Mouse (Mus musculus) CH12.LX (cell line): ENCODE results near the gene Gm20388. TPM values are rescaled to one million over a fixed set of nuclear protein-coding genes. Genes with fewer than 3 reads are reported as not detected.

Source experiments
- DNase-seq: peaks from one replicate; pipeline ENCODE4 v3.0.0-alpha.2; 2013; ENCODE audit errors: extremely low read depth
- H3K27ac ChIP-seq: 2 replicates; pipeline ENCODE4 v1.5.1; 2012; ENCODE audit warnings: low read depth, mild to moderate bottlenecking, control low read depth, moderate library complexity; ENCODE audit not compliant: insufficient read depth
- H3K27me3 ChIP-seq: replicated peaks from 2 replicates; pipeline ENCODE3; 2012; ENCODE audit warnings: inconsistent platforms
- H3K36me3 ChIP-seq, 2 experiments: replicated peaks in 1 of 2; 2 replicates each; pipeline versions ENCODE3 to v1.6.1; 2012; ENCODE audit warnings: inconsistent platforms in 1 of 2, low read length in 1 of 2, mild to moderate bottlenecking in 1 of 2, mixed read lengths in 1 of 2, moderate library complexity in 1 of 2; ENCODE audit not compliant: control insufficient read depth in 1 of 2, insufficient read depth in 1 of 2
- H3K4me1 ChIP-seq, 2 experiments: 2 replicates each; pipeline ENCODE4 v1.6.1; 2012; ENCODE audit warnings: inconsistent platforms in 1 of 2, moderate library complexity in 1 of 2; ENCODE audit not compliant: insufficient read depth in 2 of 2, control insufficient read depth in 1 of 2
- H3K4me2 ChIP-seq: 2 replicates; pipeline ENCODE4 v1.6.1; 2012; ENCODE audit warnings: low read depth, mild to moderate bottlenecking, control low read depth; ENCODE audit not compliant: poor library complexity, insufficient read depth, severe bottlenecking
- H3K4me3 ChIP-seq, 3 experiments: fragments of 150-350 bp in 1 of 3; sonication (generic) in 1 of 3; replicated peaks in 1 of 3; 2 replicates each; pipeline versions ENCODE3 to v1.5.1; 2011 to 2012; ENCODE audit warnings: low read depth in 2 of 3, low read length in 2 of 3, mild to moderate bottlenecking in 2 of 3, moderate library complexity in 2 of 3, control low read depth in 1 of 3, improper control_type of control experiment in 1 of 3, inconsistent platforms in 1 of 3, mixed read lengths in 1 of 3; ENCODE audit not compliant: poor library complexity in 1 of 3
- H3K79me2 ChIP-seq: replicated peaks from 2 replicates; pipeline ENCODE4 v1.6.1; 2012; ENCODE audit warnings: mild to moderate bottlenecking, moderate library complexity; ENCODE audit not compliant: control insufficient read depth, poor library complexity, insufficient read depth, severe bottlenecking; ENCODE audit errors: extremely low read depth
- H3K9ac ChIP-seq: 2 replicates; pipeline ENCODE4 v1.6.1; 2012; ENCODE audit warnings: low read depth, mild to moderate bottlenecking, control low read depth, moderate library complexity; ENCODE audit not compliant: insufficient read depth
- H3K9me3 ChIP-seq: replicated peaks from 2 replicates; pipeline ENCODE3; 2012; ENCODE audit warnings: low read length, inconsistent platforms, mixed read lengths
- CHD2 ChIP-seq: IDR thresholded peaks from 2 replicates; pipeline ENCODE4 v1.6.1; 2011; ENCODE audit warnings: low read length, improper control_type of control experiment
- CTCF ChIP-seq, 2 experiments: IDR thresholded peaks in 1 of 2; conservative IDR thresholded peaks in 1 of 2; 2 replicates each; pipeline ENCODE4 v1.5.1; 2011 to 2012; ENCODE audit warnings: low read depth in 2 of 2, low read length in 2 of 2, improper control_type of control experiment in 1 of 2, inconsistent platforms in 1 of 2, mild to moderate bottlenecking in 1 of 2, moderate library complexity in 1 of 2
- MAFK ChIP-seq: IDR thresholded peaks from 2 replicates; pipeline ENCODE4 v1.6.1; 2011; ENCODE audit warnings: low read length, improper control_type of control experiment; ENCODE audit not compliant: insufficient replicate concordance
- MXI1 ChIP-seq: IDR thresholded peaks from 2 replicates; pipeline ENCODE4 v1.6.1; 2011; ENCODE audit warnings: mild to moderate bottlenecking, low read depth, low read length, improper control_type of control experiment
- MYC ChIP-seq: IDR thresholded peaks from 2 replicates; pipeline ENCODE4 v1.6.1; 2011; ENCODE audit warnings: low read depth, mild to moderate bottlenecking, improper control_type of control experiment, low read length
- POLR2AphosphoS2 ChIP-seq: IDR thresholded peaks from 2 replicates; pipeline ENCODE4 v1.6.1; 2011; ENCODE audit warnings: low read depth, low read length, improper control_type of control experiment
- RAD21 ChIP-seq: IDR thresholded peaks from 2 replicates; pipeline ENCODE4 v1.6.1; 2011; ENCODE audit warnings: low read depth, mild to moderate bottlenecking, low read length, improper control_type of control experiment, moderate library complexity
- RCOR1 ChIP-seq: conservative IDR thresholded peaks from 2 replicates; pipeline ENCODE4 v1.6.1; 2012; ENCODE audit warnings: low read depth, mild to moderate bottlenecking, inconsistent platforms, low read length, improper control_type of control experiment
- SIN3A ChIP-seq: IDR thresholded peaks from 2 replicates; pipeline ENCODE4 v1.6.1; 2012; ENCODE audit warnings: low read length, improper control_type of control experiment, inconsistent platforms
- SMC3 ChIP-seq: IDR thresholded peaks from 2 replicates; pipeline ENCODE4 v1.6.1; 2011; ENCODE audit warnings: low read depth, low read length, improper control_type of control experiment
- TCF12 ChIP-seq: IDR thresholded peaks from 2 replicates; pipeline ENCODE4 v1.6.1; 2014; ENCODE audit warnings: low read depth, mild to moderate bottlenecking, inconsistent platforms, low read length, improper control_type of control experiment
- UBTF ChIP-seq: IDR thresholded peaks from 2 replicates; pipeline ENCODE4 v1.6.1; 2012; ENCODE audit warnings: low read depth, mild to moderate bottlenecking, inconsistent platforms, low read length, improper control_type of control experiment, moderate library complexity
- USF2 ChIP-seq: conservative IDR thresholded peaks from 2 replicates; pipeline ENCODE4 v1.6.1; 2011; ENCODE audit warnings: low read depth, low read length, improper control_type of control experiment
- ZC3H11A ChIP-seq: IDR thresholded peaks from 2 replicates; pipeline ENCODE4 v1.6.1; 2012; ENCODE audit warnings: low read depth, mild to moderate bottlenecking, inconsistent platforms, low read length, improper control_type of control experiment
- ZMIZ1 ChIP-seq: IDR thresholded peaks from 2 replicates; pipeline ENCODE4 v1.6.1; 2012; ENCODE audit warnings: low read depth, mild to moderate bottlenecking, inconsistent platforms, low read length, improper control_type of control experiment
- ZNF384 ChIP-seq: IDR thresholded peaks from 2 replicates; pipeline ENCODE4 v1.6.1; 2012; ENCODE audit warnings: low read depth, low read length, improper control_type of control experiment, inconsistent platforms
- dilution Hi-C: fragments of 300-500 bp; cut with MboI; formaldehyde crosslinking; loops from 2 replicates; pipeline ENCODE4 v1.14.3; 2020; ENCODE audit warnings: low sequenced_read_pairs; ENCODE audit not compliant: extremely low pct_unique_long_range_greater_than_20kb, extremely low pct_ligation_motif_present
- in situ Hi-C: fragments of 300-500 bp; cut with MboI; formaldehyde crosslinking; loops from 3 replicates; pipeline ENCODE4 v1.14.3; 2019; ENCODE audit warnings: low sequenced_read_pairs, low pct_ligation_motif_present, low pct_unique_long_range_greater_than_20kb, mixed read lengths
- polyA plus RNA-seq: library from polyadenylated mRNA; unstranded; fragments of >175 nt; gene quantifications from 2 replicates; pipeline ENCODE4 v1.2.1, GENCODE M21; 2012; ENCODE audit warnings: low read depth; ENCODE audit not compliant: insufficient read length
- total RNA-seq, 2 experiments: library from RNA; depleted of rRNA; stranded (reverse); fragments of 300-350 nt in 1 of 2; fragments of >200 nt in 1 of 2; gene quantifications; 2 replicates each; pipeline ENCODE4 v1.2.3; 2012 to 2014

Gm20388 gene
- total and polyA plus RNA-seq, 3 experiments = 14.8 to 26.3 (median 22.2) TPM

DNA sequence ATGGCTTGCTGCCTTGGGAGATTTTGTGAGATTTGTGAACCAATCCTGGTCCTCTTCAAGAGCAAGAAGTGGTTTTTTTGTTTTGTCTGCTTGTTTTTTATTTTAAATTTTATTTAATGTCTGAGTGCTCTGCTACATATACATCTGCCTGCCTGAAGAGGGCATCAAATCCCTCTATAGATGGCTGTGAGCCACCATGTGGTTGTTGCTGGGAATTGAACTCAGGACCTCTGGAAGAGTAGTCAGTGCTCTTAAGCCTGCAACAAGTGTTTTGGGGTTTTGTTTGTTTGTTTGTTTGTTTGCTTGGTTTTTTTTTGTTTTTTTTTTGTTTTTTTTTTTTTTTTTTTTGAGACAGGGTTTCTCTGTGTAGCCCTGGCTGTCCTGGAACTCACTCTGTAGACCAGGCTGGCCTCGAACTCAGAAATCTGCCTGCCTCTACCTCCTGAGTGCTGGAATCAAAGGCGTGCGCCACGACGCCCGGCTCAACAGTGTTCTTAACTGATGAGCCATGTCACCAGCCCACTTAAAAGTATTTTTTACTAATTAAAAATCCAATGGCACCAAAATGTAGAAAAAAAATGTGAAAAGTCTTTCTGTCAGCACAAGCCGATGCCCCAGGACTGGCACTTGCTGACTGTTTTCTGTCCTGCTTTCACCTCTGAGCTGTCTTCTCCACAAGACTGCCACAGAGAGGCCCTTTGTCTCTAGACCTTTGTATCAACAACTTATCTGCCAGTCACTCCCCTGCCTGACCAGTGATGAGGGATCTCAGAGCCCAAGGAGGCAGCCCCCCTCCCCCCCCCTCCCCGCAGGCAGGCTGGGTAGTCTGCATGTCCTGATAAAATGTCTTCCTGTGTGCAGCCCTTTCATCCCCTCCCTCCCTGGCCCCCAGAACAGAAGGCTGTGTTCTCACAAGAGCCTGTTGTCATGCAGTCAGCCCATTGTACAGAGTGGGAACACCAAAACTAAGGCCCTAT is 3505.6 kb downstream of the Gm20388 start:
- no peaks in the 10 kb centered on the region for H3K36me3 ChIP-seq
- H3K4me3 ChIP-seq = no peak overlapping the region
- H3K4me2 ChIP-seq = no peak overlapping the region
- dilution Hi-C loops (no loop called here), in situ Hi-C loops (no loop called here)
- peak; percentile 56 for DNase-seq
- H3K79me2 ChIP-seq = no peaks in the 10 kb centered on the region
- H3K4me1 ChIP-seq = peaks cover 11 to 42% of the 10 kb centered on the region in 2 experiments
- H3K27me3 ChIP-seq = peaks cover 7% of the 10 kb centered on the region
- no peaks in the 10 kb centered on the region for H3K9me3 ChIP-seq
- H3K27ac ChIP-seq = no peak overlapping the region
- no peak overlapping the region for H3K9ac ChIP-seq
- TF ChIP-seq CTCF (conservative IDR thresholded peaks at IDR 0.05 in 1 of 2, IDR thresholded peaks at IDR 0.05 in 1 of 2; ENCODE audit: low read depth in 2 of 2, low read length in 2 of 2) (peak in 1 of 2 experiments; percentile 97; a peak in 2 of 4 replicates), RAD21 (peak; percentile 40), SMC3 (peak; percentile 48), MAFK (no peak), ZNF384 (peak; percentile 38; the same call in 1 of the 2 replicates), USF2 (no peak)

GRCm38 (mm10) chr8:123416944-123417555 is 3506.4 kb downstream of the Gm20388 start:
- Histone ChIP-seq H3K9ac (no peak overlapping the region), H3K27me3 (peaks cover under 1% of the 10 kb centered on the region), H3K27ac (no peak overlapping the region), H3K4me3 (no peak overlapping the region), H3K9me3 (no peaks in the 10 kb centered on the region), H3K4me1 (peaks cover 6 to 34% of the 10 kb centered on the region in 2 experiments; a peak in 3 of 4 replicates), H3K36me3 (no peaks in the 10 kb centered on the region), H3K79me2 (no peaks in the 10 kb centered on the region), H3K4me2 (no peak overlapping the region)
- in situ Hi-C loops = no loop called here
- TF ChIP-seq POLR2AphosphoS2 (no peak), UBTF (no peak), ZC3H11A (no peak), CTCF (conservative IDR thresholded peaks at IDR 0.05 in 1 of 2, IDR thresholded peaks at IDR 0.05 in 1 of 2; ENCODE audit: low read depth in 2 of 2, low read length in 2 of 2) (no peak)
- dilution Hi-C loops = no loop called here
- no peak for DNase-seq

DNA sequence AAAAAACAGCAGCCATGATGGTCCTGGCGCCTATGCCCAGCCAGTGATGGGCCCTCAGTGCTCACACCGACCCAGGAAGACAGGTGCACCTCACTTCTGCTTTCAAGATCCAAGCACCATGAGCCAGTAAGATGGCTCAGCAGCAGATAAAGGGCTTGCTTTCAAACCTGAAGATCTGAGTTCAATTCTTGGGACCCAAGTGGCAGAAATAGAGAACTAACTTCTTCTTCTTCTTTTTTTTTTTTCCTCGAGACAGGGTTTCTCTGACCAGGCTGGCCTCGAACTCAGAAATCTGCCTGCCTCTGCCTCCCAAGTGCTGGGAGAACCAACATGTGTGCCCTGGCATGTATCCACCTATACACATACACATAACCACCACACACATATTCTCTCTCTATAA is 3509.1 kb downstream of the Gm20388 start:
- no peak overlapping the region for H3K4me2 ChIP-seq
- dilution Hi-C loops (no loop called here), in situ Hi-C loops (no loop called here)
- H3K9ac ChIP-seq = no peak overlapping the region
- no peaks in the 10 kb centered on the region for H3K9me3 ChIP-seq
- TF ChIP-seq SIN3A = no peak
- TF ChIP-seq MYC = no peak
- no peak for TF ChIP-seq RCOR1
- no peak for TF ChIP-seq USF2
- no peak for TF ChIP-seq ZNF384
- no peak for TF ChIP-seq RAD21
- no peak for TF ChIP-seq MAFK
- TF ChIP-seq POLR2AphosphoS2 = no peak
- no peak for TF ChIP-seq ZMIZ1
- no peak for TF ChIP-seq ZC3H11A
- TF ChIP-seq TCF12 = no peak
- TF ChIP-seq MXI1 = no peak
- TF ChIP-seq CHD2 = no peak
- H3K36me3 ChIP-seq = no peaks in the 10 kb centered on the region
- DNase-seq = no peak
- no peak overlapping the region for H3K4me3 ChIP-seq
- peaks cover 0 to 15% of the 10 kb centered on the region in 2 experiments; a peak in 2 of 4 replicates for H3K4me1 ChIP-seq
- H3K27ac ChIP-seq = no peak overlapping the region
- no peaks in the 10 kb centered on the region for H3K79me2 ChIP-seq
- no peaks in the 10 kb centered on the region for H3K27me3 ChIP-seq
